Mouse (Mus musculus): ENCODE measurements around the gene Retn. TPM values are rescaled to one million over a fixed set of nuclear protein-coding genes. Genes with fewer than 3 reads are reported as not detected.

Gene Retn
- polyA plus RNA-seq, 1 experiment from 2014 or later = not detected

- Histone ChIP-seq H3K36me3 (ENCODE audit: control insufficient read depth, insufficient read depth) (peaks cover 20% of the 10 kb centered on the region; the same call in 1 of the 2 replicates), H3K4me1 (replicated peaks; ENCODE audit: control insufficient read depth, insufficient read depth, low read length) (no peaks in the 10 kb centered on the region; the same call in 1 of the 2 replicates), H3K4me3 (ENCODE audit: low read depth, low read length) (no peak overlapping the region), H3K27ac (ENCODE audit: low read depth, low read length) (no peak overlapping the region), H3K9ac (ENCODE audit: low read depth, low read length) (no peak overlapping the region), H3K9me3 (ENCODE audit: control insufficient read depth) (no peaks in the 10 kb centered on the region), H3K4me2 (replicated peaks; ENCODE audit: low read depth) (no peak overlapping the region), H3K27me3 (replicated peaks; ENCODE audit: control insufficient read depth, insufficient read depth, low read length) (no peaks in the 10 kb centered on the region)
- peak; percentile 70 for TF ChIP-seq CTCF (IDR thresholded peaks at IDR 0.05; ENCODE audit: low read depth)
- peak; percentile 82 for ATAC-seq
- WGBS = 11% methylated on average over 5 of the region's 5 CpGs
Observed at GRCm38 (mm10) chr8:3645804-3646203, 9.8 kb upstream of the Retn start.

GRCm38 (mm10) chr8:3646824-3647531, 8.6 kb upstream of the Retn start:
- H3K27ac ChIP-seq (ENCODE audit: low read depth, low read length) = no peak overlapping the region
- no peak overlapping the region for H3K4me2 ChIP-seq (replicated peaks; ENCODE audit: low read depth)
- no peak overlapping the region for H3K9ac ChIP-seq (ENCODE audit: low read depth, low read length)
- H3K27me3 ChIP-seq (replicated peaks; ENCODE audit: control insufficient read depth, insufficient read depth, low read length) = no peaks in the 10 kb centered on the region
- no peaks in the 10 kb centered on the region for H3K9me3 ChIP-seq (ENCODE audit: control insufficient read depth)
- 0 out of 2 replicates have a peak, but pooled peaks cover 8% of the 10 kb centered on the region for H3K36me3 ChIP-seq (ENCODE audit: control insufficient read depth, insufficient read depth)
- TF ChIP-seq CTCF (IDR thresholded peaks at IDR 0.05; ENCODE audit: low read depth) = no peak
- H3K4me1 ChIP-seq (replicated peaks; ENCODE audit: control insufficient read depth, insufficient read depth, low read length) = no peaks in the 10 kb centered on the region; the same call in 1 of the 2 replicates
- H3K4me3 ChIP-seq (ENCODE audit: low read depth, low read length) = no peak overlapping the region
- ATAC-seq = no peak
- 78% methylated on average over 6 of the region's 6 CpGs for WGBS

GRCm38 (mm10) chr8:3647561-3647960, 8.0 kb upstream of the Retn start:
- Histone ChIP-seq H3K4me1 (replicated peaks; ENCODE audit: control insufficient read depth, insufficient read depth, low read length) (no peaks in the 10 kb centered on the region; the same call in 1 of the 2 replicates), H3K4me2 (replicated peaks; ENCODE audit: low read depth) (no peak overlapping the region), H3K9ac (ENCODE audit: low read depth, low read length) (no peak overlapping the region), H3K9me3 (ENCODE audit: control insufficient read depth) (no peaks in the 10 kb centered on the region), H3K27me3 (replicated peaks; ENCODE audit: control insufficient read depth, insufficient read depth, low read length) (no peaks in the 10 kb centered on the region), H3K36me3 (ENCODE audit: control insufficient read depth, insufficient read depth) (0 out of 2 replicates have a peak, but pooled peaks cover 3% of the 10 kb centered on the region), H3K4me3 (ENCODE audit: low read depth, low read length) (no peak overlapping the region), H3K27ac (ENCODE audit: low read depth, low read length) (no peak overlapping the region)
- WGBS = 64% methylated on average over 4 of the region's 4 CpGs
- no peak for TF ChIP-seq CTCF (IDR thresholded peaks at IDR 0.05; ENCODE audit: low read depth)
- ATAC-seq = no peak

GRCm38 (mm10) chr8:3648268-3648667, 7.3 kb upstream of the Retn start:
- H3K27ac ChIP-seq (ENCODE audit: low read depth, low read length) = no peak overlapping the region

GRCm38 (mm10) chr8:3648990-3649389, 6.6 kb upstream of the Retn start:
- 65% methylated on average over 1 of the region's 1 CpGs for WGBS
- no peaks in the 10 kb centered on the region for H3K9me3 ChIP-seq (ENCODE audit: control insufficient read depth)
- TF ChIP-seq CTCF (IDR thresholded peaks at IDR 0.05; ENCODE audit: low read depth) = no peak
- H3K4me1 ChIP-seq (replicated peaks; ENCODE audit: control insufficient read depth, insufficient read depth, low read length) = no peaks in the 10 kb centered on the region; the same call in 1 of the 2 replicates
- ATAC-seq = no peak
- no peaks in the 10 kb centered on the region for H3K27me3 ChIP-seq (replicated peaks; ENCODE audit: control insufficient read depth, insufficient read depth, low read length)
- H3K27ac ChIP-seq (ENCODE audit: low read depth, low read length) = no peak overlapping the region
- no peak overlapping the region for H3K4me2 ChIP-seq (replicated peaks; ENCODE audit: low read depth)
- no peaks in the 10 kb centered on the region for H3K36me3 ChIP-seq (ENCODE audit: control insufficient read depth, insufficient read depth)
- H3K9ac ChIP-seq (ENCODE audit: low read depth, low read length) = no peak overlapping the region
- H3K4me3 ChIP-seq (ENCODE audit: low read depth, low read length) = no peak overlapping the region

More at GRCm38 (mm10) chr8:3648268-3648667, 7.3 kb upstream of the Retn start:
- Histone ChIP-seq H3K9me3 (ENCODE audit: control insufficient read depth) (no peaks in the 10 kb centered on the region), H3K9ac (ENCODE audit: low read depth, low read length) (no peak overlapping the region), H3K4me1 (replicated peaks; ENCODE audit: control insufficient read depth, insufficient read depth, low read length) (no peaks in the 10 kb centered on the region; the same call in 1 of the 2 replicates), H3K27me3 (replicated peaks; ENCODE audit: control insufficient read depth, insufficient read depth, low read length) (no peaks in the 10 kb centered on the region), H3K4me2 (replicated peaks; ENCODE audit: low read depth) (no peak overlapping the region), H3K36me3 (ENCODE audit: control insufficient read depth, insufficient read depth) (no peaks in the 10 kb centered on the region), H3K4me3 (ENCODE audit: low read depth, low read length) (no peak overlapping the region)
- no peak for TF ChIP-seq CTCF (IDR thresholded peaks at IDR 0.05; ENCODE audit: low read depth)
- ATAC-seq = no peak
- WGBS = 64% methylated on average over 2 of the region's 2 CpGs

- Histone ChIP-seq H3K4me3 (ENCODE audit: low read depth, low read length) (no peak overlapping the region), H3K4me1 (replicated peaks; ENCODE audit: control insufficient read depth, insufficient read depth, low read length) (no peaks in the 10 kb centered on the region), H3K27ac (ENCODE audit: low read depth, low read length) (no peak overlapping the region), H3K9ac (ENCODE audit: low read depth, low read length) (no peak overlapping the region), H3K4me2 (replicated peaks; ENCODE audit: low read depth) (no peak overlapping the region), H3K27me3 (replicated peaks; ENCODE audit: control insufficient read depth, insufficient read depth, low read length) (0 out of 2 replicates have a peak, but pooled peaks cover 4% of the 10 kb centered on the region), H3K9me3 (ENCODE audit: control insufficient read depth) (no peaks in the 10 kb centered on the region), H3K36me3 (ENCODE audit: control insufficient read depth, insufficient read depth) (no peaks in the 10 kb centered on the region)
- TF ChIP-seq CTCF (IDR thresholded peaks at IDR 0.05; ENCODE audit: low read depth) = no peak
- WGBS = 61% methylated on average over 3 of the region's 3 CpGs
- ATAC-seq = no peak
Observed at GRCm38 (mm10) chr8:3652845-3653244, 2.7 kb upstream of the Retn start.

Measured in intestine, postnatal 0 days (tissue).